Mouse (Mus musculus) lung, postnatal 0 days (tissue): ENCODE results near the gene Hunk.

ENCODE experiments used
- CTCF ChIP-seq: IDR thresholded peaks from 2 replicates; pipeline ENCODE4 v1.5.1; 2016; ENCODE audit warnings: antibody characterized with exemption, mild to moderate bottlenecking
- EP300 ChIP-seq: IDR thresholded peaks from 2 replicates; pipeline ENCODE4 v1.6.1; 2016; ENCODE audit warnings: antibody characterized with exemption, mild to moderate bottlenecking, control low read depth

DNA sequence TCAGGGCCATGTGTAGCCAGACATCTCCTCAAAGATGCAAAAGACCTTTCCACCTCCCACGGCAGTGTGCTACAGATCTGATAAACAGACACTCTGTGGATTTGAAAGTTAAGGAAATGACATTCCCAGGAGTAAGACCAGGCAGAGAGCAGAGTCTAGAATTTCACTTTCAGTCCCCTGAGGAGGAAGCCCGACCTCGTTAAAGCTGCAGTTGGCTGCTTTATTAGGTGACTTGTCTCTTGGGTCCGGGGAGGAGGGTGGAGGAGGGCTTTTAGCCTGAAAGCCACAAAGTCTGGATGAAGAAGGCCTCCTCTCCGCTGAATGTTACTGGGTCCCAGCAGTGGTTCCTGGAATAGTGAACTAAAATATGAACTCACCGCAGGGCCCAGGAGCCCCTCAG is 137.6 kb downstream of the Hunk start:
- TF ChIP-seq CTCF (no peak), EP300 (no peak)
